Mouse (Mus musculus) heart, postnatal 14 days (tissue): ENCODE results near the gene Pcbp3. TPM values are rescaled to one million over a fixed set of nuclear protein-coding genes. Genes with fewer than 3 reads are reported as not detected.
"Not testable (repeated sequence)": the region's sequence is repeated elsewhere in the genome, so short reads cannot be mapped to it uniquely, and the experiment has no call there.

Experiments used
- DNase-seq, 2 experiments: peaks; one replicate each; pipeline ENCODE4 v3.0.0; 2021 to 2022
- intact Hi-C: fragments of 180-260 bp; cut with DNase I; formaldehyde crosslinking; loops from one replicate; pipeline ENCODE4 v1.15.1; 2025
- long read RNA-seq, 2 experiments: library from polyadenylated mRNA; stranded (forward); transcript quantifications; one replicate each; pipeline ENCODE4 v2.0.0; 2021
- total RNA-seq, 2 experiments: library from RNA; stranded (reverse); gene quantifications; 2 replicates each; pipeline ENCODE4 v1.2.3; 2021

The Pcbp3 gene
- 1 to 10 TPM; 7.7 TPM for total RNA-seq
- long read RNA-seq, experiment 1, partial matches to known transcripts = 0 of 11 reads
- long read RNA-seq, experiment 1, other reads (novel, unspliced or antisense) = 8 of 11 reads
- long read RNA-seq, experiment 2, transcript Pcbp3-201 (16 exons, 2,013 nt) = major isoform, 5 of 6 reads
- long read RNA-seq, experiment 2, partial matches to known transcripts = 0 of 6 reads
- long read RNA-seq, experiment 2, other reads (novel, unspliced or antisense) = 1 of 6 reads

- intact Hi-C loops = loop anchor here (5.0 kb wide), 1 partner anchor 60 kb away; no protein-coding TSS in a partner anchor
- peak; percentile 95 to 97 for DNase-seq
These were observed at the start of gene Pcbp3 for GRCm38 (mm10) chr10:76961790-76962489. Gene Pcbp3, minus strand, starts transcription at chr10:76961887.

GRCm38 (mm10) chr10:77008698-77009097 is 47.0 kb upstream of the Pcbp3 start:
- no peak for DNase-seq
- intact Hi-C loops = no loop called here

- no peak for DNase-seq
These were observed 46.4 kb upstream of the Pcbp3 start for GRCm38 (mm10) chr10:77008109-77008561.

GRCm38 (mm10) chr10:77007433-77008108 is 45.9 kb upstream of the Pcbp3 start:
- DNase-seq = no peak
- intact Hi-C loops = no loop called here

More at GRCm38 (mm10) chr10:77008109-77008561, 46.4 kb upstream of the Pcbp3 start:
- intact Hi-C loops = no loop called here

GRCm38 (mm10) chr10:77004936-77005335 is 43.2 kb upstream of the Pcbp3 start:
- intact Hi-C loops = no loop called here
- DNase-seq = no peak

- peak; percentile 75 to 82 for DNase-seq
- intact Hi-C loops = no loop called here
These were observed 36.2 kb upstream of the Pcbp3 start for GRCm38 (mm10) chr10:76997759-76998513.

GRCm38 (mm10) chr10:76992456-76992855 is 30.8 kb upstream of the Pcbp3 start:
- DNase-seq = no peak
- intact Hi-C loops = no loop called here

GRCm38 (mm10) chr10:76988586-76988985 is 26.9 kb upstream of the Pcbp3 start:
- DNase-seq = no peak
- intact Hi-C loops = no loop called here

- peak; percentile 23 to 48 for DNase-seq
- intact Hi-C loops = no loop called here
These were observed 16.4 kb upstream of the Pcbp3 start for GRCm38 (mm10) chr10:76978042-76978441.

- intact Hi-C loops = no loop called here
- DNase-seq = no peak
These were observed 15.0 kb upstream of the Pcbp3 start for GRCm38 (mm10) chr10:76976699-76977098.

- intact Hi-C loops = no loop called here
- no peak for DNase-seq
These were observed 12.2 kb upstream of the Pcbp3 start for GRCm38 (mm10) chr10:76973797-76974436.

- DNase-seq, intact Hi-C loops: not testable (repeated sequence)
These were observed 10.6 kb upstream of the Pcbp3 start for GRCm38 (mm10) chr10:76972318-76972717.

- intact Hi-C loops = no loop called here
- no peak for DNase-seq
These were observed 9.3 kb upstream of the Pcbp3 start for GRCm38 (mm10) chr10:76970974-76971373.

- intact Hi-C loops = loop anchor here (5.0 kb wide), 1 partner anchor 58 kb away; no protein-coding TSS in a partner anchor
- peak; percentile 6 to 19 for DNase-seq
These were observed 2.7 kb upstream of the Pcbp3 start for GRCm38 (mm10) chr10:76964436-76964835.

GRCm38 (mm10) chr10:76963997-76964396 is 2.3 kb upstream of the Pcbp3 start:
- DNase-seq = peak; percentile 15 to 29
- intact Hi-C loops = loop anchor here (5.0 kb wide), 1 partner anchor 58 kb away; no protein-coding TSS in a partner anchor

GRCm38 (mm10) chr10:76961156-76961555 is 531 bp downstream of the Pcbp3 start:
- intact Hi-C loops = loop anchor here (5.0 kb wide), 1 partner anchor 61 kb away; no protein-coding TSS in a partner anchor
- peak in 1 of 2 experiments; percentile 6 for DNase-seq

GRCm38 (mm10) chr10:76958201-76958600 is 3.5 kb downstream of the Pcbp3 start:
- intact Hi-C loops = no loop called here
- peak; percentile 17 to 28 for DNase-seq

GRCm38 (mm10) chr10:76956200-76956599 is 5.5 kb downstream of the Pcbp3 start:
- DNase-seq = no peak
- intact Hi-C loops = no loop called here

- intact Hi-C loops = no loop called here
- no peak for DNase-seq
These were observed 20.6 kb downstream of the Pcbp3 start for GRCm38 (mm10) chr10:76941038-76941437.

GRCm38 (mm10) chr10:76936827-76937226 is 24.9 kb downstream of the Pcbp3 start:
- no peak for DNase-seq
- intact Hi-C loops = no loop called here
